Mouse (Mus musculus) lung, adult 18-20 months (tissue): ENCODE measurements at regions not wholly inside any gene's neighbourhood (a gene's known extent, or its start where the extent isn't known, plus 50 kb on each side); places are given as distances from the start of the nearest gene placed in this dataset.

ENCODE experiments used
- DNase-seq, 2 experiments: peaks; one replicate each; pipeline ENCODE4 v3.0.0; 2022; ENCODE audit warnings: mixed read lengths in 2 of 2

- no peak for DNase-seq
Observed at GRCm38 (mm10) chr2:72674856-72675440, 199.0 kb downstream of the Cdca7 start.

- DNase-seq: no peak
Observed at GRCm38 (mm10) chr2:72677731-72678130, 201.8 kb downstream of the Cdca7 start.

- DNase-seq: no peak
Observed at GRCm38 (mm10) chr2:72688031-72688430, 212.1 kb downstream of the Cdca7 start.

GRCm38 (mm10) chr2:72701081-72701480 is 225.1 kb downstream of the Cdca7 start:
- no peak for DNase-seq

- peak; percentile 69 to 82 for DNase-seq
Observed at GRCm38 (mm10) chr2:72703238-72703637, 227.3 kb downstream of the Cdca7 start.

- DNase-seq: no peak
Observed at GRCm38 (mm10) chr2:72707676-72708659, 232.0 kb downstream of the Cdca7 start.

GRCm38 (mm10) chr2:72716931-72717330 is 241.0 kb downstream of the Cdca7 start:
- no peak for DNase-seq

GRCm38 (mm10) chr2:72728699-72729098 is 251.5 kb downstream of the Sp3 start:
- peak; percentile 10 for DNase-seq

GRCm38 (mm10) chr2:72733371-72733770 is 246.9 kb downstream of the Sp3 start:
- DNase-seq: no peak

- DNase-seq: no peak
Observed at GRCm38 (mm10) chr2:72735035-72735434, 245.2 kb downstream of the Sp3 start.

- no peak for DNase-seq
Observed at GRCm38 (mm10) chr2:72736685-72737084, 243.6 kb downstream of the Sp3 start.

GRCm38 (mm10) chr2:72740391-72741361 is 239.6 kb downstream of the Sp3 start:
- DNase-seq: peak in 1 of 2 experiments; percentile 6

GRCm38 (mm10) chr2:72741746-72742145 is 238.5 kb downstream of the Sp3 start:
- DNase-seq: no peak

GRCm38 (mm10) chr2:72743651-72744050 is 236.6 kb downstream of the Sp3 start:
- no peak for DNase-seq

- no peak for DNase-seq
Observed at GRCm38 (mm10) chr2:72744901-72745300, 235.3 kb downstream of the Sp3 start.

GRCm38 (mm10) chr2:72746476-72747215 is 233.6 kb downstream of the Sp3 start:
- DNase-seq: no peak

GRCm38 (mm10) chr2:72747299-72747698 is 232.9 kb downstream of the Sp3 start:
- DNase-seq: no peak

GRCm38 (mm10) chr2:72749495-72749894 is 230.8 kb downstream of the Sp3 start:
- no peak for DNase-seq

GRCm38 (mm10) chr2:72751441-72751840 is 228.8 kb downstream of the Sp3 start:
- peak in 1 of 2 experiments; percentile 16 for DNase-seq

GRCm38 (mm10) chr2:72752624-72753176 is 227.5 kb downstream of the Sp3 start:
- DNase-seq: peak in 1 of 2 experiments; percentile 18
